Mouse (Mus musculus): ENCODE data around the gene Zfp715.

GRCm38 (mm10) chr7:43328101-43328500, 15.0 kb upstream of the Zfp715 start:
- TF ChIP-seq EP300 (IDR thresholded peaks at IDR 0.05; ENCODE audit: low read depth) (no peak), CTCF (IDR thresholded peaks at IDR 0.05; ENCODE audit: low read depth) (no peak)

All from liver, embryonic 14.5 days (tissue).